ENCODE assay signal across 26 mouse cellular contexts in the genomic region with DNA sequence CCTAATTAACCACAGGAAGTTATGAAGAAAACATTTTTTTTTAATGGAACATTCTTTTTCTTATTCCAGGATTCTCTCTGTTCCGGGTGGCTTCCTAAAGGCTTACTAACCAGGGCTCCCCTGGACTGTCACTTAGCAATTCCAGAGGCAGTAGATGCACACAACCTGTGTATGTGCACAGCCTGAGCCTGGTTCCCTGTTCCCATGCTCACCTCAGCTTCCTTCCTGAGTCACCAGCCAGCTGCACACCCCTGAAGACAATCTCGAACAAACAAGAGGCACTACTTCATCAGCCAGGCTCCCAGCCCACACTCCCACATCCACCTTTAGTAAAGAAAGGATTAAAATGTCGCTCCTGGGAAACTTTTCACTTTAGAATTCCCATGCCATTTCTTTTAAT.
"Had no signal": no experiment of that assay in that cellular context is flagged by ENCODE, and none has a peak within 500 bp of the region (broad histone marks: within the 10 kb centered on the region; RNA-seq: fewer than 3 reads in every experiment).

No protein-coding gene starts in this region.

- ATAC-seq: hindbrain, postnatal 0 days; intestine, embryonic 16.5 days had no signal

- H3K9ac ChIP-seq: heart, embryonic 15.5 days; hindbrain, embryonic 13.5 days; hindbrain, embryonic 15.5 days; kidney, embryonic 15.5 days; limb, embryonic 13.5 days; limb, embryonic 15.5 days had no signal

- DNase-seq: gastrocnemius, adult 2 months; gastrocnemius, postnatal 10 days; gastrocnemius, postnatal 36 days; heart, adult 11 months; heart, adult 2 months; heart, postnatal 14 days; heart, postnatal 36 days; kidney, adult 11 months; kidney, adult 2 months; kidney, adult 9 months; kidney, postnatal 14 days; kidney, postnatal 36 days; layer of hippocampus, adult 9-11 months; layer of hippocampus, postnatal 36 days; left cerebral cortex, postnatal 4 days had no signal

- H3K4me2 ChIP-seq: heart, embryonic 11.5 days; heart, embryonic 13.5 days; heart, embryonic 15.5 days; hindbrain, embryonic 13.5 days; hindbrain, embryonic 15.5 days; kidney, embryonic 15.5 days; limb, embryonic 13.5 days; limb, embryonic 15.5 days had no signal

- H3K27ac ChIP-seq: gastrocnemius, adult 2 months; heart, adult 2 months; heart, embryonic 13.5 days; heart, embryonic 15.5 days; hindbrain, embryonic 13.5 days; hindbrain, embryonic 15.5 days; hindbrain, postnatal 0 days; kidney, embryonic 15.5 days; kidney, postnatal 0 days; limb, embryonic 13.5 days; limb, embryonic 15.5 days had no signal

- H3K9me3 ChIP-seq: heart, embryonic 13.5 days; heart, embryonic 15.5 days; hindbrain, embryonic 13.5 days; hindbrain, embryonic 15.5 days; kidney, embryonic 15.5 days; limb, embryonic 13.5 days; limb, embryonic 15.5 days had no signal

- H3K36me3 ChIP-seq: heart, embryonic 13.5 days; heart, embryonic 15.5 days; hindbrain, embryonic 13.5 days; hindbrain, embryonic 15.5 days; kidney, embryonic 15.5 days; limb, embryonic 13.5 days; limb, embryonic 15.5 days had no signal

- H3K4me1 ChIP-seq: heart, embryonic 15.5 days had no signal

- H3K4me3 ChIP-seq: gastrocnemius, adult 2 months; heart, adult 2 months; heart, embryonic 13.5 days; heart, embryonic 15.5 days; hindbrain, embryonic 13.5 days; hindbrain, embryonic 15.5 days; kidney, embryonic 15.5 days; limb, embryonic 13.5 days; limb, embryonic 15.5 days had no signal

- H3K27me3 ChIP-seq: heart, embryonic 13.5 days; heart, embryonic 15.5 days; hindbrain, embryonic 13.5 days; hindbrain, embryonic 15.5 days; kidney, embryonic 15.5 days; limb, embryonic 15.5 days had no signal
